Mouse (Mus musculus) gastrocnemius, postnatal 10 days (tissue): Measurements from ENCODE around the gene Rab3gap1. TPM values are rescaled to one million over a fixed set of nuclear protein-coding genes. Genes with fewer than 3 reads are reported as not detected.

Experiments
- DNase-seq: peaks from one replicate; pipeline ENCODE4 v3.0.0; 2021; ENCODE audit warnings: mixed read lengths
- total RNA-seq, 2 experiments: library from RNA; stranded (reverse); gene quantifications; 2 replicates each; pipeline ENCODE4 v1.2.3; 2021

Gene Rab3gap1
- total RNA-seq, 2 experiments from 2014 or later: 24.1 to 26.5 TPM

DNA sequence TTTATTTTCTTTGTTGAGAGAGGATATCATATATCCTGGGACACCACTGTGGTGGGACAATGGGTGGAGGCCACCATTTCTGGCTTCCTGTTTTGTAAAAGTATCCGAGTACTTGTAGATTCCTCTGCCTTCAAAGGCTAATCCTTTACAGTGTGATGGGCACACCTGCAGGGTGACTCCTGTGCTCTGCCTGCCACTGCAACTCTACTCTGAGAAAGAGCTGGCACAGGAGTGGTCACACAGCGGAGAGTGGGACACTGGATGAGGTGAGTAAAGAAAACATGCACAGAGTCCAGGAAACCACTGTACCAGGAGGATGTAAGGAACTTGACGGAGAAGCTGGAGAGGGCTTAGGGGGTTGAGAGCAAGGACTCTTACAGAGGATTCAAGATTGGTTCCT lies 113.7 kb downstream of the Rab3gap1 start:
- no peak for DNase-seq

GRCm38 (mm10) chr1:127983274-127983993 lies 114.9 kb downstream of the Rab3gap1 start:
- no peak for DNase-seq

GRCm38 (mm10) chr1:127985391-127985790 lies 116.8 kb downstream of the Rab3gap1 start:
- no peak for DNase-seq

GRCm38 (mm10) chr1:127988246-127988645 lies 119.7 kb downstream of the Rab3gap1 start:
- DNase-seq: no peak

GRCm38 (mm10) chr1:127989387-127989786 lies 120.8 kb downstream of the Rab3gap1 start:
- DNase-seq: no peak

DNA sequence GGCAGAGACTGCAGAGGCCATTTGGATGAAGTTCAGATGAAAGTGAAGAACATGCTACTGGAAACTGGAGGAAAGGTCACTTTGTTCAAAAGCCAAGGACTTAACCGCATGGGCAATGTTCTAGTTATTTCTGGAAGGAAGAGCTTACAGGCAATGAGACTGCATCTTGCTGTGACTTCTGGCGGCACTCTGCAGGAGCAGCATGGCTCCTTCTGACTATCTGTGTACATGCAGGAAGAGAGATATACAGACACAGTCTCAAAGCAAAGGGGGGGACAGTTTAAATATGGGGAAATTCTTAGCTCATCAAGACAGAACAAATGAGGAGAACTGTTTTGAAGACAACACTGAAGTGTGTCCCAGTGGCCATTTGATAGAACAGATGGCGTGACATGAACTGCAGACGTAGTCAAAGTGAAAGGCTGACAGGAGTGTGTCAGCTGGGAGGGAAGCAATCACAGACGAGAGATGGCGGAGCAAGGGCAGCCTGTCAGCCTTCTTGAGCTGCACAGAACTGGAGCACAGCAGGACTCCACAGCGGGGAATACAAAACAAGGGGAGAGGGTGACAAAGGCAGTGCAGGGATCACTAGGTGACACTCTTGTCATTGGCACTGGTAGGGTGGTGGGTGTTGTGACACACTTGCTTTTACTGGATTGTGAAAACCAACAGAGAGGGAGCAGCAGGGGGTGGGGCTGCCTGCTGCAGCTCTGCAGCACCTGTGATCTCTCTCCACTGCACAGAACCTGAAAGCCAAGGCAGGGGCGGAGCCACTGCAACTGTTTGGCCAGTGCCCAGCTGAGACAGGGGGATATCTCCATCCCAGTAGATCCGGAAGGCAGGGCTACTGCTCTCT lies 121.5 kb downstream of the Rab3gap1 start:
- peak; percentile 18 for DNase-seq

Other genes with a start within 250 kb of the Rab3gap1 start
- gene Tmem163, start 189.2 kb upstream of the Rab3gap1 start, total RNA-seq: under 1 TPM in 1 of 2 experiments, not detected in 1; 0.47 TPM
- gene Acmsd, start 139.4 kb upstream of the Rab3gap1 start, total RNA-seq: not detected
- gene Ccnt2, start 94.6 kb upstream of the Rab3gap1 start, total RNA-seq: 10 to 100 TPM; 19.9 to 34.7 TPM
- under 1 TPM in 1 of 2 experiments, not detected in 1; 0.14 TPM for gene Map3k19, start 13.7 kb upstream of the Rab3gap1 start, total RNA-seq
- gene Zranb3, start 234.3 kb downstream of the Rab3gap1 start, total RNA-seq: 1 to 10 TPM; 3.8 to 5.3 TPM
- gene R3hdm1, start 234.5 kb downstream of the Rab3gap1 start, total RNA-seq: 10 to 100 TPM; 49.9 to 62.6 TPM